Mouse (Mus musculus) urinary bladder, postnatal 36 days (tissue): ENCODE measurements around the gene Upp1.

Source experiments
- DNase-seq, 2 experiments: peaks; one replicate each; pipeline ENCODE4 v3.0.0; 2022; ENCODE audit warnings: low spot score in 2 of 2, mixed read lengths in 1 of 2

Upp1 gene

DNA sequence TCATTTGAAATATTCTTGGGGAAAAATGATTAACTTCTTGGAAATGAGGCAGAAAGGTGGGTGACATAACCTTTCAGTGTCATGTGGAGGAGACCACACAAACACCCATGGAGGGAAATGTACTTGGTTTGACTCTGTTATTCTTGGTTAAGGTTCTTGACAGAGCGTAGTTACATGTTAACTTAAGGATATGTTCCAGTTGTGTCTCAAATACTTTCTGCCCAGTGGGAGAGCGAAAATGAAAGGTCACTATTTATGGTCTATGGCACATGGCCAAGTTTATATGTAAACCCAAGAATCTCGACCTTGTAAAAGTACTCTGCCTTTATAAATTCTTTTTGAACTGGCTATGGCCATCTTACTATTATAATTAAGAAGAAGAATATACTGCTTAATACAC, 42.0 kb downstream of the Upp1 start:
- no peak for DNase-seq

DNA sequence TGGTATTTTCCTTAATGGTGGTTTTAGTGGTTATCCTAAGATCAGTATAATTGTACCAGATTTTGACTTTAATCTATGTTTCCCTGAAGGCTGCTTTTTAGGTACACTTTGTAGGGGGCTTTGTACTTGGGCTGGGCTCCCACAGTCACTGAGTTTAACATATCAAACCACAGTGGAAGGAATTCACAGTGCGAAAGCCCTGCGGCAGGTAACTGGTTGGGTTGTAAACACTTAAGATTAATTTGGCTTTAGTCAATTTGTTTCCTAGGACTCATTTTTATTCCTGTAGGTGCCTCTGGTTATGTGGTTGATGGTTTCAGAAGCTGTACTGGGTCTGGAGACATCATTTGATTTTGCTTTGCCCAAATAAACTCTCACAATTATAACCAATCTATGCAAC, 49.4 kb downstream of the Upp1 start:
- DNase-seq: no peak

- DNase-seq: no peak
These were observed 63.6 kb downstream of the Upp1 start for GRCm38 (mm10) chr11:9181477-9181876.
